Mouse (Mus musculus) mouse trophoblast stem cell (cell line): Measurements from ENCODE around the gene AB124611.
"Not testable (repeated sequence)": the region's sequence is repeated elsewhere in the genome, so short reads cannot be mapped to it uniquely, and the experiment has no call there.

Experiments used
- in situ Hi-C, 2 experiments: fragments of 300-500 bp; cut with MseI, MboI; formaldehyde crosslinking; loops; 2 replicates in 1 of 2; 3 replicates in 1 of 2; pipeline ENCODE4 v1.15.1; 2025

AB124611 gene

DNA sequence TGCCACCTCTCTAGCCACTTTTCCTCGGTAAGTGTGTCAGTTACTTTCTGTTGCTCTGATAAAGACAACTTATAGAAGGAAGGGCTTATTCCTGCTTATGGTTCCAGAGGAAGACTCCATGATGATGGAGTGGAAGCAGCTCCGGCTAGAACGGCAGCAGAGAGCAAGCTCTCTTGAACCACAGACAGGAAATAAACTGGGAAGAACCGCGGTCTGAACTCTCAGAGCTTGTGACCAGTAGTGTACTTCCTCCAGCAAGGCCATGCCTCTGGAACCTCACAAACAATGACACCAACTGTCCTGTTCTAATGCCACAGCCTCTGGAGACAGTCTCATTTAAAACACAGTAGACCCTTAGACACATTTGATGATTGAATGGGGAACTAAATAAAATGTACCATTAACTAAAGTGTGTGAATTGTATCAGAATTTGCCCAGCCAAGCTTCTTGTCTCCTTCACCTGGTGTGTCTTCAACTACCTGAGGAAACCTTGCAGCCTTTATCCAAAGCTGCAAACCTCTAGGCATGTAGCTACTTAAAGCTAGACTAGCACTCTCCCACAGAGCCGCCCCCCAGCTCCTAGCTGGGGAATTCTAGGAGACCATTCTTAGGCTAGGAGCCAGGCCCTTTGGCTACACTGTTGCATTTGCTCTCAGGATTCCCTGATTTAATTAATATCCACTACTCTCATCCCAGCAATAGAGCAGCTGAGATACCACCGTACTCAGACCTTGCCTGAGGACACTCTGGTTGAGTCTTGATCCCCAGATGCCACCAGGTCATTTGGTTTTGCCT is 637 bp upstream of the AB124611 start:
- in situ Hi-C loops: no loop called here

DNA sequence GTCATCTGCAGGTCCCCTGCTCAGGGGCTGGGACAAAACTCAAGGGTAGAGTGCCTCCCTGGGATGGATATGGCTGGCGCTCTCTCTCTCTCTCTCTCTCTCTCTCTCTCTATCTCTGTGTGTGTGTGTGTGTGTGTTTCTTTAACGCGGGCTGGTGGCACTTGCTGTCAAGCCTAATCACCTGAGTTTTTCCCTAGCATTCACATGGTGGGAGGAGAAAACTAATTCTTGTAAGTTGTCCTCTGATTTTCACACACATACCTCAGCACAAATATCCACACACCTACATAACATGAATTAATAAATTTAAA is 613 bp downstream of the AB124611 start:
- in situ Hi-C loops: no loop called here

GRCm38 (mm10) chr9:21527100-21527801 is 1.3 kb downstream of the AB124611 start:
- in situ Hi-C loops: no loop called here

GRCm38 (mm10) chr9:21527917-21528324 is 1.9 kb downstream of the AB124611 start:
- in situ Hi-C loops: no loop called here

DNA sequence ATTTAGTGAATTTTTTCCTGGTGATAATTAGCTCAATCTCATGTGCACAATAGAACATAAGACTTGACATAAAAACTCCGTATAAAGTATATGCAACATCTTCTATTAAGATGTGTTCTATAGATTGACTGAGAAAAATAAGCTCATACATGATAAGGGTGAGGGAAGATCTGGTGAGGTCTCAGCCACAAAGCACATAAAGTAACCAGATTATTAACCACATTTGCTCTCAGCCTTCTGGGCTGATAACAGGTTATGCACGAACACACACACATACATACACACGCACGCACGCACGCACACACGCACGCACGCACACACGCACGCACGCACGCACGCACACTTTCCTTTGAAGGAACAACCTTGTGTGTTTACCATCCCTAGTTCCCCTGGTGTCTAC is 10.5 kb downstream of the AB124611 start:
- in situ Hi-C loops: no loop called here

DNA sequence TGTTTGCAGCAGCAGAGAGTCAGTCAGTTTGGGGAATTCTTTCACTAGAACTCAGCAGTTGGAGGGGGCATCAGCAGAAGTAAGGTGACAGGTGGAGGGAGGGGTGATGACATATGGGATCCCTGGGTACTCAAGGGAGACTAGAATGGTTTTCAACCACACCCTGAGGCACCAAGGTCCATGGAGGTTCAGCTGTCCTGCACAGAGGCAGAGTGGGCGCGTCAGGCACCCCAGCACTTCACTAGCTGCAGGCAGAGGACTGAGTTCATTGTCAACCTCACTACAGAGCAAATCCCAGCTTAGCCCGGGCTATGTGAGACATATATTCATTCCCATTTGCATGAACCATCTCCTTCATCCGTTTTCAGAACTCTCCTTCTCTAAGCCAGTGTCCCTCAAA is 11.0 kb downstream of the AB124611 start:
- in situ Hi-C loops: no loop called here

- in situ Hi-C loops: no loop called here
Measured at GRCm38 (mm10) chr9:21539981-21540753, 14.2 kb downstream of the AB124611 start.

GRCm38 (mm10) chr9:21542001-21542400 is 16.0 kb downstream of the AB124611 start:
- in situ Hi-C loops: not testable (repeated sequence)

DNA sequence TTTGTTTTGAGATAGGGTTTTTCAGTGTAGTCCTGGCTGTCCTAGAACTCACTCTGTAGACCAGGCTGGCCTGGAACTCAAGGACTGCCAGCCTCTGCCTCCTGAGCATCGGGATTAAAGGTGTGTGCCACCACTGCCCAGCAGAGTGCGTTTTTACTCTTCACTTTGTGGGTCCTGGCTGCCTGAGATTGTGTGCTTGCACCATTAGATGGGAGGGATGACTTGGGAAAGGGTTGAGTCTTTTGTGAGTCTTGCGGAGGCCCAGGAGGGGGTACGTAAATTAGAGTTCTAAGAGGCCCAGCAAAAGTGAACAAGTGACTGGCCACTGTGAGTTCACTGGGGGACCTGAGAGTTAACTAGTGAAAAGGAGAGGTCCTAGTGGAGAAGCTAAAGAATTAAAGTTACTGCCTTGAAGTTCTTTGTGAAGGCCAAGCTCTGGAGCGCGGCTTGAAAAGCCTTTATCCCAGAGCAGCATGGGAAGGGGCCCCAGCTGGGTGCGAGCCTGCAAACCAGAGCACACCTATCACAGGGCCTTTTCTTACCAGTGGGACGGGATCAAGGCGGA is 19.5 kb downstream of the AB124611 start:
- in situ Hi-C loops: no loop called here

DNA sequence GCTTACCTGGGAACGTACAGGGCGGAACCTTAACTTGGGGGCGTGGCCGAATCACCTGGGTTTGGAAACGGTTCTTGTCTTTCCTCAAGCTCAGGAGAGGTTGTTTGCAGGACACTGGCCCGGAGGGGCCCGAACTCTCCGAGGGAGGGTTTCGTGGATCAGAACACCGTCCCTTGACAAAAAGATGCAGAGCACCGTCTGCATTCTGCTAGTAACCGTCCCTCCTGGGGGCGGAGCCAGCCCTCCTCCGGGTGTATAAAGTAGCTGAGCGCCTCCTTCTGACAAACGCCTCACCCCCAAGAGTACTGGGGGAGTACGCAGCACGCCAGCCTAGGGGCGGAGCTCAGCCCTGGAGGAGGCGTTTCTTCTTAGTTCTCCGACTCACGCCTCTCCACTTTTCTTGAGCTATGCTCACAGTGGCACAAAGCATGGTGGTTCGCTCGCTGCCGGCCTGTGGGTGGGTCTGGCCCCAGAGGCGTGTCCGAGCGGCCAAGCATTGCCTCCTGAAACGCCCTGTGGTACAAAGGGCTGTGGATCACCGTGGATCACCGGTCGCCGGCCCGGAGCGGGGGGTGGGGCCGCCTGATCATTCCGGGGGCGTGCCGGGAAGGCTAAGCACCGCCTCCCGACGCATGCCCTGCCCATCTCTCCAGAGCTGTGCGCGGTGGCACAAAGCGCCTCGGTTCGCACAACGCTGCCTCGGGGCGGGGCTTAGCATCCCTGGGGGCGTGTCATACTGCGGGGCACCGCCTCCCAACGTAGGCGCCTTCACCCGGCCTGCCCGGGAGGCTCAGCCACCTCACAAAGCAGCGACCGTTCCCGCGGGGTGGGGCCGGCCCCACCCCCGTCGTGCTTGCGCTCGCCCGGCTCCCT is 20.2 kb downstream of the AB124611 start:
- in situ Hi-C loops: no loop called here

DNA sequence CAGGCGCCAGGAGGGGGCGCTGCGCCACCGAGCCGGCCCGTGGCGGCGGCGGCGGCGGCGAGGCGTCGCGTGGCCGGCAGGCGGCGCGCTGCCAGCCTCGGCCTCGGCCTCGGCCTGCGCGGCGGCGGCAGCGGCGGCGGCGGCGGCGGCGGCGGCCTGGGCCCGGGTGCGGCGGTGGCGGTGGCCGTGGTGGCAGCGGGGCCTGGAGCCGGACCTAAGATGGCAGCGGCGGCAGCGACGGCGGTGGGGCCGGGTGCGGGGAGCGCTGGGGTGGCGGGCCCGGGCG is 20.8 kb downstream of the AB124611 start, which contains the start of gene Carm1:
Gene Carm1 (plus strand): TSS at position 106 of the 286 bp plus-strand sequence.
- in situ Hi-C loops: no loop called here

DNA sequence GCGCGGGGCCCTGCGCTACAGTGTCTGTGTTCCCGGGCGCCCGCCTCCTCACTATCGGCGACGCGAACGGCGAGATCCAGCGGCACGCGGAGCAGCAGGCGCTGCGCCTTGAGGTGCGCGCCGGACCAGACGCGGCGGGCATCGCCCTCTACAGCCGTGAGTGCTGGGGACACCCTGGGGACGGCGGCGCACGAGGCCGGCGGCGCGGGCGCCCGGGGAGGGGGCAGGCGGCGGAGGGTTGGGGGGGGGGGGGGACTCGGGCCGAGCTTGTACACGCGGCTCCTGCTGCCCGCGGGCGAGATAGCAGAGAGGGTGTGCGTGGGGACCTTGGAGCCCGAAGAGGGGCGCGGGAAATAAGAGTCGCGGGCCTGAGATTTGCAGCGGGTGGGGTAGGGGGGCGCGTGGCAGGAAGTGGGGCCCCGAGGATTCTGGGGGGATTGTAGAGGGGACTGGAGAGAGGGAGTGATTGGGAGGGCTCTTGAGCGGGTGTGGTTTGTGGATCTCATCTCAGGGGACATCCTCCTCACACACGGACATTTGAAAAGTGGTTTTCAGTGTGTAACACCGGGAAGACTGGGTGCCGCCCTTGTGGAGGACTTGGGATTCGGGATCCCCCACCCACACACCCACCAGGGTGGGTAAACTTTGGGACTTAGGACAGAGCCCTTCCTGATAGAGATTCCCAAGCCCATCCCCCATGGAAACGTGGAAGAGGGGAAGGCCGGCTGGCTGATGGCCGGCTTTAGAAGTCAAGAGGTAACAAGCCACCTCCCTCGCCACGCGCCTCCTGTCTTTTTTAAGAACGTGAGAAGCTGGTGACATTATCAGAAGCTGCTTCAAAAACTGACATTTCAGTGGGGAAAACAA is 21.3 kb downstream of the AB124611 start:
- in situ Hi-C loops: no loop called here

GRCm38 (mm10) chr9:21551049-21551448 is 25.1 kb downstream of the AB124611 start:
- in situ Hi-C loops: no loop called here

DNA sequence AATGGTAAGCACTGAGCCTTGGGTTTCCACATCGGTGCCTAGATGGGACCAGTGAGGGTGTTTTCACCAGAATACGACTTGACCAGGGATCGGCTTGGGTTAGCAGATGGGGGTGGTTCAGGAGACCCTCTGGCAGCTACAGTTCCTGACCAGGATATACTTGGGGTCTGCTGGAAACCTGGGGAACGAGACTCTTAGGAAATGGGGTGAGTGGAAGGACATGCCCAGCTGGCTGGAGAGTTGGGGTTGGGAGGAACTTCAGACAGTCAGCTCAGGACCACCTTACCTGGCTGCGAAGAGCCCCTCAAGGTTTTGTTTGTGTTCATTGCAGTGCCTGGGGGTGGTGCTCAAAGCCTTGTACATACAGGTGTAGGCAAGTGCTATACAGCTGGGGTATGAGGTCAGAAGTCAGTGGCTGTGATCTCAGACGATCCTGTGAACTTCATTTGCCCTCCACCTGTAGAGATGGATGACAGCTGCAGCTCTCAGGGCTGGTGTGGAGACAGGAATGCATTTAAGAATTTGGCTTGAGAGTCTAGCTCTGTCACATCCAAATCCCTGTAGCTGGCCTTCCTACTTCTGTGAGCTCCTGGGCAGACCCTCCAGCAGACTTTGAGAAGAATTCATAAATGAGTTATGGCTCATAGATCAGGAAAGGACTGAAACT is 27.8 kb downstream of the AB124611 start:
- in situ Hi-C loops: no loop called here

- in situ Hi-C loops: no loop called here
Measured at GRCm38 (mm10) chr9:21555198-21555742, 29.3 kb downstream of the AB124611 start.

- in situ Hi-C loops: no loop called here
Measured at GRCm38 (mm10) chr9:21556996-21557395, 31.0 kb downstream of the AB124611 start.

DNA sequence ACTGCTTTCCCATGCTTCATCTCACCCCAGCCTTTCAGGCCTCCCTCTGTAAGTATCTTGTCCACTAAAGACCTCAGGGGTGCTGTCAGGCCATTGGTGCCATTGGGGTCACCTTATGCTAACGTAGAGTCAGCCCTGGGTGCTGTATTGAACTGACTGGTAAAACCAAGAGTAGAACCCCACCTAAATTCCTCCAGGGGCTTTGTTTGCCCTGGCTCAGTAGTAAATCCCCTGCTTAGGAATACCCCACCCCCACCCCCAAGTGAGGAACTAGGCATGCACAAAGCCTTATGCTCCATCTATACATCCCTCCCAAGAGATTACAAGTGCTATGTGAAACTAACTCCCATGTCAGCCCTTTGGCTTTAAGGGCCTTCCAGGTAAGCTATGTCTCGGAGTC is 31.6 kb downstream of the AB124611 start:
- in situ Hi-C loops: no loop called here

DNA sequence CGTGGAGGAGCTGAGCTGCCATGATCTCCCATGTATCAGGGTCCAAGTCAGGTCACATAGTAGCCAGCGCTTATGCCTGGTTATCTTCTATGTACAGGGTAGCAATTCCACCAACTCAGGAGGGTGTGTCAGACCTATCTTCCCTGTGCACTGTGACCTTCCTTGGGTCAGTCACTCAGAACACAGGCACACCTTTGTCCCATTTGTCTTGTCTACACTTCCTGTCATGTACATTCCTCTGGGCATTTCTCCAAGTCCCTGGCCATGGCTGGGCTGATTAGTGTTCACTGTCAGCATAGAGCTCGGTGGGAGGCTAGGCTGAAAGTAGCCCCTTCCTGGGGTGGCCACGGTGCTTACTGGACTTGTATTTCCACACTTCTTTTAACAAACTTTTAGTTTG is 32.4 kb downstream of the AB124611 start:
- in situ Hi-C loops: no loop called here

DNA sequence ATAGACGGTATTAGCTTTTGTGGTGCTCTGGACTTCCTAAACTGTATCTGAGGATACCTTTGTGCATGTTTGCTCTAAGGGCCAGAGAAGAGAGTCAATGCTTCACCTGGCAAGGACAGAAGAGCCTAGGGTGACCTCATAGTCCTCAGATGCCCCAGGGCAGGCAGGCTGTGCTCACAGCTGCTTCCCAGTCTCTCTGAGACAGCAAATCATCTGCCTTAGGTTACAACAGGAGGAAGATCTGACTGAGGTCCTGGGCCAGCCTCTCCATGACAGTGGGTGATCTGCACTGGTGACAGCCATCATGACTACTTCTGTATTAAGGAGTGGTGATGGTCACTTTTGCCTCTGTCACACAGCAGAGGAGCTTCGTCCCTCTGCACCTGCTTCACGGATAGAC is 33.2 kb downstream of the AB124611 start:
- in situ Hi-C loops: no loop called here

GRCm38 (mm10) chr9:21564420-21564819 is 38.4 kb downstream of the AB124611 start:
- in situ Hi-C loops: no loop called here
